Mouse (Mus musculus): ENCODE results near the gene Clic1. TPM values are rescaled to one million over a fixed set of nuclear protein-coding genes. Genes with fewer than 3 reads are reported as not detected.

The Clic1 gene
- polyA plus RNA-seq, 1 experiment, result 373 TPM

DNA sequence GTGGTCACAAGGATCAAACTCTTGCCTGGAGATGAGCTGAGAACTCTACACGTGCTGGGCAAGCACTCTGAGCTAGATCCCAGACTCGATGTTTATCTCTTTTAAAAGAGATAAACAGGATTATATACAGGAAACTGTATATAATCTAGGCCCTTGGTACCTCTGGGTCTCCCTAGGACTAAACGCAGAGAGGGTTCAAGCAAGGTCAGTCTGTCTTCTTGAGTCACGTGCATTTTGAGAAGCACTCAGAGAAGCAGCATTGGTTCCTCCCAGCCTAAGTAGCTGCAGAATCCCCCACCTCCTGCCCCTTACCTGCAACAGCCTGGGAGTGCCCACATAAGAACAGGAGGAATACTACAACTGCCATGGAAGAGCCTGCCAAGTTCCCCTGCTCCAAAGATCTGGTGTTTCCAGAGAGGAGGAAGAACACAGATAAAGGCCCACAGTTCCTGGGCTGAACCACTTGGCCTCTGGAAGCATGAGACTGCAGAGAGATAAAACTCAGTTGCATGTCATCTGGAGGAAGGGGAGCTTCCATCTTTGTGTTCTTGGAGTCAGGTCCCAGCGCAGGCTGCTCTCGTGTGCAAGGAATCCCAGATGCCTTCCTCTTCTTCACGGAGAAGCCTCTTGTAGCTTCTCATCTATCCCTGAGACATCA is 35.6 kb downstream of the Clic1 start, which contains the start of gene Ly6g6f:
Ly6g6f (minus strand) TSS at position 403 of the 658 bp plus-strand sequence.
- no peak for TF ChIP-seq FLI1 (IDR thresholded peaks at IDR 0.05; ENCODE audit: low read length)
- TF ChIP-seq GATA1 (IDR thresholded peaks at IDR 0.05; ENCODE audit: borderline replicate concordance, low read length), result 0 out of 3 replicates have a peak, but pooled peaks have one; percentile 10
- H3K4me1 ChIP-seq, result peaks cover 78% of the 10 kb centered on the region

DNA sequence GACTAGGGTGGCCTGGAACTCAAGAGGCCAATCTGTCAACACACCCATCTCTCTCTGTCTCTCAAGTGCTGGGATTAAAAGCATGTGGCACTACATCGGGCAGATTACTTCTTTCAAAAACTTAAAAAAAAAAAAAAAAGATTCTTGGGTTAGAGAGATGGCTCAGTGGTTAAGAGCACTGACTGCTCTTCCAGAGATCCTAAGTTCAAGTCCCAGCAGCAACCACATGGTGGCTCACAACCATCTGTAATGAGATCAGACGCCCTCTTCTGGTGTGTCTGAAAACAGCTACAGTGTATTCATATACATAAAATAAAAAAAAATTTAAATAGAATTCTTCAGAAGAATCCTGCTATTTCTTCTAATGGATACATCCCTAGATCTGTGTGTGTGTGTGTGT is 38.4 kb downstream of the Clic1 start:
- Histone ChIP-seq H3K27me3 (replicated peaks) (no peaks in the 10 kb centered on the region), H3K4me1 (peaks cover 78% of the 10 kb centered on the region), H3K9me3 (no peaks in the 10 kb centered on the region), H3K36me3 (replicated peaks; ENCODE audit: low read length) (peaks cover 41% of the 10 kb centered on the region), H3K4me3 (replicated peaks) (no peak overlapping the region)
- TF ChIP-seq GATA1 (IDR thresholded peaks at IDR 0.05; ENCODE audit: borderline replicate concordance, low read length) (no peak), FLI1 (IDR thresholded peaks at IDR 0.05; ENCODE audit: low read length) (no peak)

More for the DNA sequence above, 35.6 kb downstream of the Clic1 start, which contains the start of gene Ly6g6f:
- Histone ChIP-seq H3K27me3 (replicated peaks) (no peaks in the 10 kb centered on the region), H3K4me3 (replicated peaks) (peak within 1 kb of the TSS; percentile 93), H3K9me3 (no peaks in the 10 kb centered on the region), H3K36me3 (replicated peaks; ENCODE audit: low read length) (peaks cover 39% of the 10 kb centered on the region)

DNA sequence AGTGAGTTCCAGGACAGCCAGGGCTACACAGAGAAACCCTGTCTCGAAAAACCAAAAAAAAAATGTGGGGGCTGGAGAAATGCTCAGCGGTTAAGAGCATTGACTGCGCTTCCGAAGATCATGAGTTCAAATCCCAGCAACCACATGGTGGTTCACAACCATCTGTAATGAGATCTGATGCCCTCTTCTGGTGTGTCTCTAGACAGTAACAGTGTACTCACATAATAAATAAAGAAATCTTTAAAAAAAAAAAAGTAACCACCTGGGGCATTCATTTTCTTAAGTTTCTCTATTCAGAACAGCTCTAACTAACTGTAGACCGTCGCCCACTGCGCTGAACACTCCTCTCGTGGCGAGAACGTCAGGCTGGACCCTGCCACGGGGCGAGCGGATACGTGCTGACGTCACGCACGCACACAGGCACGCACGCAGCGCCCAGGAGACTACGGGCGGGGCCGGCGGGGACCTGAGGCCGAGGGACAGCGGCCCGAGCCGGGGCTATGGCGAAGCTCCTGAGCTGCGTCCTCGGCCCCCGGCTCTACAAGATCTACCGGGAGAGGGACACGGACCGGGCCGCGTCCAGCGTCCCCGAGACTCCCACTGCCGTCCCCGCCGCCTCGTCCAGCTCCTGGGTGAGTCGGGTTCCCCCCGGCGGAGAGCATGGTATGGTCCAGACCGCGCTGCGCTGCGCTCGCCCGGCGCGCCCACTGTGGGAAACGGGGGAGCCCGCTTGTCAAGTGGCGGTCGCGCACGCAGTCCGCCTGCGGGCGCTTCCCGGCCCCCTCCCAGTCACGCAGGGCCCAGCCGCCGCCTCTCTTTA is 39.3 kb downstream of the Clic1 start, which contains the start of gene Abhd16a:
Abhd16a (plus strand) TSS at position 439 of the 820 bp plus-strand sequence.
- no peaks in the 10 kb centered on the region for H3K27me3 ChIP-seq (replicated peaks)
- peaks cover 41% of the 10 kb centered on the region for H3K36me3 ChIP-seq (replicated peaks; ENCODE audit: low read length)
- TF ChIP-seq GATA1 (IDR thresholded peaks at IDR 0.05; ENCODE audit: borderline replicate concordance, low read length) (no peak), FLI1 (IDR thresholded peaks at IDR 0.05; ENCODE audit: low read length) (no peak)
- H3K4me1 ChIP-seq, result peaks cover 69% of the 10 kb centered on the region
- H3K9me3 ChIP-seq, result no peaks in the 10 kb centered on the region
- H3K4me3 ChIP-seq (replicated peaks), result peak within 1 kb of the TSS; percentile 96

DNA sequence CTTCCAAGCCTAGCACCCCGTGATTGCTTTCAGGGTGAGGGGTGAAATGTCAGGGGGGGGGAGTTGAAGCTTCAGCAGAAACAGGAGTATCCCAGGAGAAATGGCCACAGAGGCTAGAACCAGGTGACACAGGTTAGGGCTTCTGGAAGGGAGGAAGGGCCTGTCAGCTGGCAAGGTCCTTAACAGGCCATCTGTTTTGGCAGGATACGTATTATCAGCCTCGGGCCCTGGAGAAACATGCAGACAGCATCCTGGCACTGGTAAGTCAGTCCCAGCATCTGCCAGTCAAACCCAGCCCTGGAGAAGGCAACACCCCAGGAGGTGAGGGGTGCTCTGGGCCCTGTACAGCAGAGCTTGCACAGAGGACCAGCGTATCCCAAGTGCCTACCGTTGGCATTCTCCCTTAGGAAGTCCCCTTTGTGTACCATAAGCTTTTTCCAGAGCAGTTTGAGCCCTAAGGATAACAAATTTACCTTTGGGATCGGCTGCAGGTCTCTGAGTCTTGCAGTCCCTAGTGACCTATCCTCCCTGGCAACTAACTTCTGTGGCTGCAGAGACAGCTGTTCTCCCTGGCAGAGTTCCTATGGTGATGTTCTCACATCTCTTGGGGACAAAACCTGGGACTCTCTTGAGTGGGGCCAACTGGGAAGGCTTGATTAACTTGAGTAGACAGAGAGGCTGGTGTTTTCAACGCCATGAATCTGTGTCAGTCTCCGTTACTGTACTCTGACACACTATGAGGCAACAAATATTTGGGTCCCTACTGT is 40.6 kb downstream of the Clic1 start:
- H3K4me1 ChIP-seq, result peaks cover 64% of the 10 kb centered on the region
- peaks cover 50% of the 10 kb centered on the region for H3K36me3 ChIP-seq (replicated peaks; ENCODE audit: low read length)

DNA sequence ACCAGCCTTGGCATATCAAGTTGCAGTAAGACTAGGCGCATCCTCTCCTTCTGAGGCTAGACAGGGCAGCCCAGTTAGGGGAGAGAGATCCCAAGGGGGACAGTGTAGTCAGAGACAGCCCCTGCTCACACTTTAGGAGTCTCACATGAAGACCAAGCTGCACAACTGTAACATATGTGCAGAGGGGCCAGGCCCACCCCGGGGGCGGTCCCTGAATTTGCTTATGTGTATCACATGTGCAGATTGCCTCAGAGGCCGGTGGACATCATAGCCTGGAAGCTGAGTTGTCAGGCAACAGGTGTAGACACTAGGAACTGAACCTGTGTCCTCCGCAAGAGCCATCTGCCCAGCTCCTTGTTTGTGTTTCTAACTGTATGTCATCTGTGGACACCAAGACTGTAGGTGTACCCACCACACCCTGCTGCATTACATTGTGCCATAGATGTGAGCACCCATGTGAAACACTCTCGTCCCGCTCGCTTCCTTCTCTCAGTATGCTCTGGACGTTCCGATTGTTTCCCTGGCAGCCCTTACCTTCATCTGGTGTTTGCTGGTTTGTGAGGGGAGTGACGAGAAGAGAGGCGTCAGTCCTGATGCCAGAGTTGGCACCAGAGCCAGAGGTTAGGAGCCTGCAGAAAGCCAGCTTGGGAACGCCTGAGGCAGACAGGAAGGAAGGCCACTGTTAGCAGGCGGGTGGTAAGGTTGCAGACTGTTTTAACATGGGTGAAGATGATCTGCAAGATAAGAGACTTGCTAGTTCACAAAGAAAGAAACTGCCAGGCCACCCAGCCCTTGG is 42.8 kb downstream of the Clic1 start:
- TF ChIP-seq GATA1 (IDR thresholded peaks at IDR 0.05; ENCODE audit: borderline replicate concordance, low read length) (no peak), FLI1 (IDR thresholded peaks at IDR 0.05; ENCODE audit: low read length) (no peak)
- Histone ChIP-seq H3K4me1 (peaks cover 58% of the 10 kb centered on the region), H3K27me3 (replicated peaks) (no peaks in the 10 kb centered on the region), H3K4me3 (replicated peaks) (no peak overlapping the region), H3K9me3 (no peaks in the 10 kb centered on the region), H3K36me3 (replicated peaks; ENCODE audit: low read length) (peaks cover 73% of the 10 kb centered on the region)

More for the DNA sequence above, 40.6 kb downstream of the Clic1 start:
- peak overlapping the region; percentile 96 for H3K4me3 ChIP-seq (replicated peaks)
- no peaks in the 10 kb centered on the region for H3K27me3 ChIP-seq (replicated peaks)
- no peaks in the 10 kb centered on the region for H3K9me3 ChIP-seq
- TF ChIP-seq GATA1 (IDR thresholded peaks at IDR 0.05; ENCODE audit: borderline replicate concordance, low read length) (no peak), FLI1 (IDR thresholded peaks at IDR 0.05; ENCODE audit: low read length) (no peak)

DNA sequence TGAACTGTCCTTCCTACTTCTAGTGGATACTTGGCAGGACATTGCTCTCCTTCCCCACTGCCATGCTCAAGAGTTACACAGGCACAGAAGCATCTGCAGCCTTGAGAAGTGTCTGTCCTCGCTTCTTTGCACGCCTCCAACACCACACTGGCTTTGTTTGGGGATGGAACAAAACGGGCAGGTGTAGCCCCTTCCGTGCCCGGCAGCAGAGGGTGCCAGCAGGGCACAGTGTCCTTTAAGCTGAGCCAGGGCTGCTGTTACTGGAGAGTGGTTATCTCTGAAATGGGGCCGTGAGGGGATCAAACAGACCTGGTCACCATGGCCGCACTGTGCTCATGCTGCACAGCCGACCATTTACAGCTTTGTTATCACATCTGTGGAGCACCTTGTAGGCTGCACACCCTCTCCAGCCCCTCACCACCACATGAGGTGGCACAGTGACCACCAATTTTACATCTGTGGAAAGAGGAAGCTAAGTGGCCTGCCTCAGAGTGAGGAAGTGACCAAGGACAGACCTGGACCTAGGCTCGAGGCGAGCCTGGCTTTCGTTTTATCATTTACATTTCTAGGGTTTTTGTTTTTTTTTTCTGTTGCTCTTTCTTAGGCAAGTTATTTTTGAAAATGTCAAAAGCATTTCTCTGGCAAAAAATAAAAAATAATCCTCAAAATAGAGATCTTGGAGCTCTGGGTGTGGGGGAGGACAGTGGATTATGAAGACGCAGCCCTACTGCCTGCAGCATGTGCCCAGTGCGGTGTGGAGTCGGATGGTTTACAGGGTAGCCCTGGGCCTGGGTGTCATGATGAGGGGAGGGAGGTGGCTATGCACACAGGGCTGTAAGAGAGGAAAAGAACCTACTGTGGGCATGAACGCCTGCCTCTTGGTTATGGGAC is 45.0 kb downstream of the Clic1 start:
- Histone ChIP-seq H3K4me3 (replicated peaks) (peak overlapping the region; percentile 12), H3K27me3 (replicated peaks) (no peaks in the 10 kb centered on the region), H3K36me3 (replicated peaks; ENCODE audit: low read length) (peaks cover 94% of the 10 kb centered on the region), H3K9me3 (no peaks in the 10 kb centered on the region), H3K4me1 (peaks cover 63% of the 10 kb centered on the region)
- TF ChIP-seq FLI1 (IDR thresholded peaks at IDR 0.05; ENCODE audit: low read length), result no peak
- no peak for TF ChIP-seq GATA1 (IDR thresholded peaks at IDR 0.05; ENCODE audit: borderline replicate concordance, low read length)

DNA sequence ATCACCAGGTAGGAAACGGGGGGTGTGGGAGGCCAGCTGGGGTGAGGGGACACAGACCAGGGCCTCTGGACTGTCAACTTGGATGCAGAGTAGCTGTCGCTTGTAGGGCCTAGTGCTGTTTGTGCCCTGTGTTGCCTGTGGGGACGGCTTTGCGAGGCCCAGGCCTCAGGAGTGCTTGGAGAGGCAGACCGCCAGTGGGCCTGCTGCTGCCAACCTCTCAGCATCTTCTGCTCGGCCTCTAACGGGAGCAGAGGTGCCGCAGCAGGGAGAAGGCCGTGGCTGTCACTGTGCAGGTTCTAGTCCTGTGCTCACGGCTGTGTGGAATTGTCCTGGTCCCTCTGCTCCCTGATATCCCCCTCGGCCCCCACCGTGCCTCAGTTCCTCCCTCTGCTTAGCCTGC is 46.8 kb downstream of the Clic1 start:
- Histone ChIP-seq H3K4me1 (peaks cover 64% of the 10 kb centered on the region), H3K27me3 (replicated peaks) (no peaks in the 10 kb centered on the region), H3K4me3 (replicated peaks) (no peak overlapping the region), H3K9me3 (no peaks in the 10 kb centered on the region), H3K36me3 (replicated peaks; ENCODE audit: low read length) (peaks cover 98% of the 10 kb centered on the region)
- TF ChIP-seq FLI1 (IDR thresholded peaks at IDR 0.05; ENCODE audit: low read length), result no peak
- no peak for TF ChIP-seq GATA1 (IDR thresholded peaks at IDR 0.05; ENCODE audit: borderline replicate concordance, low read length)

DNA sequence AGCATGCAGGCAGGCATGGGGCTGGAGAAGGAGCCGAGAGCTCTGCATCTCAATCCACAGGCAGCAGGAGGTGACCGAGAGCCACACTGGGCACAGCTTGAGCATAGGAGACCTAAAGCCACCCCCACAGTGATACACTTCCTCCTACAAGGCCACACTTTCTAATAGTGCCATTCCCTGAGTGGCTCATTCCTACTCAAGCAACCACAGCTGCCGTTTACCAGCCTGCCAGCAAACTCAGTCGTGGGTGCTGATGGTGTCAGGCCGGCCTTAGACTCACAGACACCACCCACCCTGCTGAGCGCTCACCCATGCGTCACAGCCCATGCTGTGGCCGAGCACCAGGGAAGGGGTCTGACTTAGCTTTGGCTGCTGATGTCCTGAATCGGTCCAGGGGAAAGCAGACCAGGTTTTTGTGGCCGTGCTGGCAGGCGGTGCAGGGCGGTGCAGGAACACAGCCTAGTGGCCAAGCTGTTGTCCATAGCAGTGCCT is 47.4 kb downstream of the Clic1 start:
- peaks cover 65% of the 10 kb centered on the region for H3K4me1 ChIP-seq

More for the DNA sequence above, 47.4 kb downstream of the Clic1 start:
- Histone ChIP-seq H3K27me3 (replicated peaks) (no peaks in the 10 kb centered on the region), H3K4me3 (replicated peaks) (no peak overlapping the region), H3K36me3 (replicated peaks; ENCODE audit: low read length) (peaks cover 99% of the 10 kb centered on the region), H3K9me3 (no peaks in the 10 kb centered on the region)
- TF ChIP-seq FLI1 (IDR thresholded peaks at IDR 0.05; ENCODE audit: low read length) (no peak), GATA1 (IDR thresholded peaks at IDR 0.05; ENCODE audit: borderline replicate concordance, low read length) (no peak)
